Mouse (Mus musculus) neural tube, embryonic 12.5 days (tissue): ENCODE data around the gene Emsy. TPM values are rescaled to one million over a fixed set of nuclear protein-coding genes. Genes with fewer than 3 reads are reported as not detected.

Source experiments
- ATAC-seq: fragments of 200-750 bp; cut with Nextera tagmentation; 2 replicates; pipeline ENCODE4 v1.8.0; 2017; ENCODE audit warnings: low read depth, mild to moderate bottlenecking, moderate TSS enrichment, moderate library complexity; ENCODE audit not compliant: low FRiP score
- H3K27ac ChIP-seq: fragments of 300-500 bp; sonication (generic); 2 replicates; pipeline ENCODE4 v1.5.1; 2016
- H3K27me3 ChIP-seq: fragments of 300-500 bp; sonication (generic); replicated peaks from 2 replicates; pipeline ENCODE4 v1.6.1; 2016; ENCODE audit warnings: mild to moderate bottlenecking
- H3K36me3 ChIP-seq: fragments of 300-500 bp; sonication (generic); 2 replicates; pipeline ENCODE4 v1.6.1; 2016; ENCODE audit warnings: mild to moderate bottlenecking
- H3K4me1 ChIP-seq: fragments of 300-500 bp; sonication (generic); 2 replicates; pipeline ENCODE4 v1.6.1; 2016
- H3K4me2 ChIP-seq: fragments of 300-500 bp; sonication (generic); replicated peaks from 2 replicates; pipeline ENCODE4 v1.6.1; 2016; ENCODE audit warnings: mild to moderate bottlenecking
- H3K4me3 ChIP-seq: fragments of 300-500 bp; sonication (generic); 2 replicates; pipeline ENCODE4 v1.5.1; 2016
- H3K9ac ChIP-seq: fragments of 300-500 bp; sonication (generic); 2 replicates; pipeline ENCODE4 v1.6.1; 2016; ENCODE audit warnings: mild to moderate bottlenecking
- H3K9me3 ChIP-seq: fragments of 300-500 bp; sonication (generic); 2 replicates; pipeline ENCODE4 v1.6.1; 2016; ENCODE audit warnings: mild to moderate bottlenecking
- WGBS: fragments of 180-500 bp; shearing (Covaris S2); methylation state at CpG from one replicate; pipeline ENCODE4 v1.1.7; 2016; 5-methylcytosine and 5-hydroxymethylcytosine counted together
- polyA plus RNA-seq: library from polyadenylated mRNA; unstranded; fragments of >200 nt; fragmentation: Nextera tagmentation; extraction: Ambion mirVana; gene quantifications from 2 replicates; pipeline ENCODE4 v1.2.1, GENCODE M21; 2016

Emsy gene
- polyA plus RNA-seq, 1 experiment from 2014 or later, result 46.0 TPM

DNA sequence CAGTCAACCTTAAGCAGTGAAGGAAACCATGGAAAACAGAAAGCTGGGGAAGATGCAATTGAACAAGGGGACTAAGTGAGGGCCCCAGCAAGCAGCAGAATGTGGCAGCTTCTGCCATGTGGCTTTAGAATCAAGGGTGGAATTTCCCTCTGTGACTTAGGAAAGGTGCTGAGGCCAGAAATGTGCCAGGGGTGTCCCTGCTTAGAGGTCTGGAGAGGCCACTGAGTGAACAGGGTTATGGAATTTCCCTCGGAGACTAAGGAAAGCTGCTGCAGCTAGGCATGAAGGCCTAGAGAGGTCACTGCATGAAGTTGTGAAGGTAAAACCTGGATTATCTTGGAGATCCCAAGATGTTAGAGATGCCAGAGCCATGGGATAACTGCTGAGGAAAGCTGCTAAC is 33.5 kb upstream of the Emsy start:
- H3K9me3 ChIP-seq, result no peaks in the 10 kb centered on the region
- H3K4me3 ChIP-seq, result no peak overlapping the region
- H3K27me3 ChIP-seq, result no peaks in the 10 kb centered on the region
- no peak overlapping the region for H3K27ac ChIP-seq
- ATAC-seq, result no peak
- no peak overlapping the region for H3K4me2 ChIP-seq
- no peak overlapping the region for H3K9ac ChIP-seq
- no peaks in the 10 kb centered on the region for H3K36me3 ChIP-seq
- WGBS, result 85% methylated on average over 1 of the region's 1 CpGs
- peaks cover 3% of the 10 kb centered on the region; the same call in 1 of the 2 replicates for H3K4me1 ChIP-seq

DNA sequence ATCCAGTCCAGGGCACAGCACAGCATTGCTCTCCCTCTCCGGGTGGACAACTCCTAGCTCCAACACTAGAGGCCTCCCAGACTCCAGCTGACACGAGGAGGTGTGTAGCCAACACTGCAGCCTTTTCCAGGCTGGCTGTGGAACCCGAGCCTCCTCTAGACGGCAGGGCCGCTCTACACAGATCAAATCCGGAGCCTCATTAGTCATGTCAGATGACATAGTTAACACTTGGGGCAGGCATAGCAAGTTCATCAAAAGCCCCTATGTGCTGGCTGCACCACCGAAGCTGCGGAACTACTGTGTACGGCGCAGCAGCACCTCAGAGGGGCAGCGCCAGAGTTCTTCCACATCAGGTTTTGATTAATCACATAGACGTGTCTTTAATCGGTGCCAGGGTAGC is 29.3 kb upstream of the Emsy start:
- no peaks in the 10 kb centered on the region for H3K27me3 ChIP-seq
- H3K9me3 ChIP-seq, result no peaks in the 10 kb centered on the region
- H3K4me3 ChIP-seq, result no peak overlapping the region
- H3K9ac ChIP-seq, result no peak overlapping the region
- no peak for ATAC-seq
- H3K4me2 ChIP-seq, result 0 out of 2 replicates have a peak overlapping the region, but pooled peaks have one; percentile 12
- no peak overlapping the region for H3K27ac ChIP-seq
- no peaks in the 10 kb centered on the region for H3K36me3 ChIP-seq
- H3K4me1 ChIP-seq, result no peaks in the 10 kb centered on the region
- 56% methylated on average over 13 of the region's 13 CpGs for WGBS

DNA sequence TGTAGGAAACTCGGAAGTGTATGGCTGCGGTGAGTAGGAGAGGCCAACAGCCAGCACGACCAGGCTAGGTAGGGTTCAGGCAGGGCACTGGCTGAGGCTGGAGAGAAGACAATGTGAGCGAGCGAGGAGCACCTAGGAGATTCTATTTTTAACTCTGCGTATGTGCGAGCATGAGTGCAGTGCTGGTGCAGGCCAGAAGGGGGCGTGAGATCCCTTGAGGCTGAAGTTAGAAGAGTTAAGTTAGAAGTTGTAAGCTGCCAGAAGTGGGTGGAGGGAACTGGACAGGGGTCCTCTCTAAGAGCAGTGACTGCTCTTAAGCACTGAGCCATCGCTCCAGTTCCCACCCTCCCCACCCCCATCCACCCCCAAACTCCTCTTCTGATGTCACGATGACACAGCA is 26.2 kb upstream of the Emsy start:
- Histone ChIP-seq H3K27me3 (no peaks in the 10 kb centered on the region), H3K9me3 (no peaks in the 10 kb centered on the region), H3K9ac (no peak overlapping the region), H3K4me3 (no peak overlapping the region), H3K36me3 (no peaks in the 10 kb centered on the region), H3K4me2 (no peak overlapping the region), H3K4me1 (no peaks in the 10 kb centered on the region), H3K27ac (no peak overlapping the region)
- WGBS, result 91% methylated on average over 10 of the region's 10 CpGs
- no peak for ATAC-seq

DNA sequence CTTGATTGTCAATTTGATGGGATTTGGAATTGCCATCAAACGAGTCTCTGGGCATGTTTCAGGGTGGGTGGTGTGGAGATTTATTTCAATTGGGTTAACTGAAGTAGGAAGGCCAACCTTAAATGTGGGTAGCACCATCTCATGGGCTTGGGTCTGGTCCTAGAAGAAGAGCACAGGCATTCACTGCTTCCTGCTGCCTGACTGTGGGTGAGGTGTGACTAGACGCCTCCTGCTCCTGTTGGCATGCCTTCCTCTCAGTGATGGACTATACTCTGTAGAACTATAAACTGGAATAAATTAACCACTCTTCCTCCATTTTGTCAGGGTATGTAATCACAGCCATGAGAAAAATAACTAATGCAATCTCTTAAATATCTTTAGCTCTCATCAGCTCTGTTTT is 24.1 kb upstream of the Emsy start:
- Histone ChIP-seq H3K4me1 (no peaks in the 10 kb centered on the region), H3K4me3 (no peak overlapping the region), H3K9ac (no peak overlapping the region), H3K9me3 (no peaks in the 10 kb centered on the region), H3K27me3 (no peaks in the 10 kb centered on the region), H3K27ac (no peak overlapping the region), H3K4me2 (no peak overlapping the region), H3K36me3 (no peaks in the 10 kb centered on the region)
- WGBS, result 74% methylated on average over 2 of the region's 2 CpGs
- ATAC-seq, result no peak

DNA sequence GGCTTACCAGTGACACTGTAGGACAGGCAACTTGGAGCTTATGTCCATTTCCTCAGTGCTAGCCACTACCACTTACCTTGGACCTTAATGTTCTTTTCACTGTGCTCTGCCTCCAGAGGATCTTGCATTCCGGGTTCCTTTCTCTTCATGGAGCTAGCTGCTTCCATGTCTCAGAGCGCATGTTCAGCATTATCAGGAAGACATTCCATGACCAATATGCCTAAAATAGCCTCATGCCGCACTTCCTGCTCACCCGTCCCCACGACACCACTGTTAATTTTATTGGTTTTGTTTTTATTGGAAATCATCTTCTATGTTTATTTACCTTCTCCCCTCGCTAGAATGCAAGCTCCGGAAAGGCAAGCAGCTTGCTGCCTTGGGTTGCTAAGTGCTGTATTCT is 21.9 kb upstream of the Emsy start:
- no peak overlapping the region for H3K4me2 ChIP-seq
- ATAC-seq, result no peak
- 75% methylated on average over 7 of the region's 7 CpGs for WGBS

DNA sequence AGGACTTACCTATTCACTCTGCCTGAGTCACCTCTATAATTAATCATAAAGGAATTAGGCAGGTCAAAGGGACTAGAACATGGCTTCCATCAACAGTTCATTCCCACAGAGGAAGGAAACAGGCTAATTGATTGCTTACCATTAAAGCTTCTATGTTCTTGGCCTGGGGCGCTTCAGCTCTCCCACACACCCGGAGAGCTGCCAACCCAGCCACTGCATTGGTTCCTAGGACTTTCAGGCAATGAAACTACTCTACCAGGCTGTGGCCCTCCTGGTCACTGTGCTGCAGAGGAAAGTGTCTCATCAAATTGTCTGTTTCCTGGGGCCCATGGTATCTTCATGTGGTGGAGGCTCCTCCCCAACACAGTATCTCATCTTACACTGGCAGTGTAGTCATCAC is 20.9 kb upstream of the Emsy start:
- no peak for ATAC-seq
- Histone ChIP-seq H3K36me3 (no peaks in the 10 kb centered on the region), H3K27me3 (no peaks in the 10 kb centered on the region), H3K4me3 (no peak overlapping the region), H3K27ac (no peak overlapping the region), H3K4me2 (no peak overlapping the region), H3K9ac (no peak overlapping the region), H3K4me1 (no peaks in the 10 kb centered on the region), H3K9me3 (no peaks in the 10 kb centered on the region)
- WGBS, result 91% methylated on average over 2 of the region's 2 CpGs

More for the DNA sequence above, 21.9 kb upstream of the Emsy start:
- H3K9ac ChIP-seq, result no peak overlapping the region
- no peak overlapping the region for H3K27ac ChIP-seq
- H3K36me3 ChIP-seq, result no peaks in the 10 kb centered on the region
- H3K9me3 ChIP-seq, result no peaks in the 10 kb centered on the region
- no peaks in the 10 kb centered on the region for H3K4me1 ChIP-seq
- no peak overlapping the region for H3K4me3 ChIP-seq
- H3K27me3 ChIP-seq, result no peaks in the 10 kb centered on the region

DNA sequence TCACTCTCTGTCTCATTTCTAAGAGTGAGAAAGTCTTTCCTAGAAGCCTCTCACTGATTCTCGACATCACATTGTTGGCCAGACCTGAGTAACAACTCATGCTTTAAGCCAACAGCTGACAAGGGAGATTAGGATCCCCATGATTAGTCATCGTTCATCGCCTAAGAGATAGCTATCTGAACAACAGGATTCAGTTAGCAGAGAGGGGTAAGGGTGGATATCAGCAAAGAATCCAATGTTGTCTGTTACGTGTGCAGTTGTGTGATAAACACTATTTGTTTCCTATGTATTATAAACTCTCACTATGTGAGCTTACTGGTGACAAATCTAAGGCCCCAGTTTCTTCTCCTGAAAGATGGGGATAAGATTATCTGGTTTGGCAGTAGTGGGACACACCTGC is 17.8 kb upstream of the Emsy start:
- Histone ChIP-seq H3K9ac (no peak overlapping the region), H3K36me3 (no peaks in the 10 kb centered on the region), H3K27me3 (no peaks in the 10 kb centered on the region), H3K4me1 (no peaks in the 10 kb centered on the region), H3K27ac (no peak overlapping the region), H3K9me3 (no peaks in the 10 kb centered on the region), H3K4me2 (no peak overlapping the region), H3K4me3 (no peak overlapping the region)
- WGBS, result 86% methylated on average over 4 of the region's 4 CpGs
- ATAC-seq, result no peak

DNA sequence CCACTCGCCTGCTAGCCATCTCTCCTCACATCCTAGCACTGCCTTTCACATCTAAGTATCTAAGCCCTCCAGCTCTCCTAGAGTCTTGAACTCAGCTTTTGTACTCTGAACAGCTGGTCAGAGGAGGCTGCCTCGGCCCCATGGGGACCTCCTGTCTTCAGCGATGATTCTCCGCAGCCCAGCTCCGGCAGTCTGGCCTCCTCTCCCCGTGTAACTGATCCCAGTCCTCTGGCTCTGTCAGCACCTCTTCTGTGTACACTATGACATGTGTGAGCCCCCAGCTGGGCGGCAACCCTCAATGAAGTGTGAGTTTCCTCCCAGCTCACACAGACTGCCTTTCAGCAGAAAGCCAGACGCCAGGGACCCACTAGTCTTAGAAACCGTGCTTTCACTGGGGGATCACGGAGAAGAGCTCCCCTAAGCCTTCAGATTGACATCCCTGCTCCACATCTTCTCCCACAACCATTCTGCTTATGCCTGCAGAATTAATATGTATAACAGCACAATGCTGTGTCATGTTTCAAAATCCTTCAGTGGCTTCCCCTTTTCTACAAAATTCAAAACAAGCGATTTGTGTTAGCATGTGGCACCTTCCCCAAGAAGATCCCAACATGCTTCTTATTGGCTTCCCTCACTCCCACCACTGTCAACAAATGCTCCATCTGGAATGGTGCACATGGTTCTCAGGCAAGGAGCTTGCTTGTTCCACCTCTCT is 15.8 kb upstream of the Emsy start:
- Histone ChIP-seq H3K4me3 (no peak overlapping the region), H3K4me2 (no peak overlapping the region), H3K9me3 (no peaks in the 10 kb centered on the region), H3K36me3 (no peaks in the 10 kb centered on the region), H3K27ac (no peak overlapping the region), H3K4me1 (no peaks in the 10 kb centered on the region), H3K27me3 (no peaks in the 10 kb centered on the region), H3K9ac (no peak overlapping the region)
- WGBS, result 61% methylated on average over 11 of the region's 11 CpGs
- ATAC-seq, result no peak

DNA sequence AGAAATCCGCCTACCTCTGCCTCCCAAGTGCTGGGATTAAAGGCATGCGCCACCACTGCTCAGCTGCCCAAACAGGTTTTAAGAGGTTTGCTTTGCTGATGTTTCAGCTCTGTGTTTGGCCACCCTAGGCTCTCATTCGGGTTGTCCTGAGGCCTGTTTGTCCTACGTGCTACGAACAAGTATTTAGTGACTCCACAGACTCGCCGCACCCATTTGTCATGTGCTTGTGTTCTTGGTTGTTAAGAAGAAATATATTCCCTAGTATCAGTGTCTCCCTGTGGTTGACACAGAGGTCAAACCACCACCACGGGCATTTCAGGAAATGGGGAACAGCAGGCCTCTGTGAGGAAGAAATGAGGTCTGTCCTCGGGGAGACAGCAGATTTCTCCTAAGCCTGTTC is 14.8 kb upstream of the Emsy start:
- 64% methylated on average over 9 of the region's 9 CpGs for WGBS
- Histone ChIP-seq H3K9ac (no peak overlapping the region), H3K4me1 (no peaks in the 10 kb centered on the region), H3K4me3 (no peak overlapping the region), H3K27me3 (no peaks in the 10 kb centered on the region), H3K27ac (no peak overlapping the region), H3K36me3 (no peaks in the 10 kb centered on the region), H3K4me2 (no peak overlapping the region), H3K9me3 (no peaks in the 10 kb centered on the region)
- no peak for ATAC-seq

DNA sequence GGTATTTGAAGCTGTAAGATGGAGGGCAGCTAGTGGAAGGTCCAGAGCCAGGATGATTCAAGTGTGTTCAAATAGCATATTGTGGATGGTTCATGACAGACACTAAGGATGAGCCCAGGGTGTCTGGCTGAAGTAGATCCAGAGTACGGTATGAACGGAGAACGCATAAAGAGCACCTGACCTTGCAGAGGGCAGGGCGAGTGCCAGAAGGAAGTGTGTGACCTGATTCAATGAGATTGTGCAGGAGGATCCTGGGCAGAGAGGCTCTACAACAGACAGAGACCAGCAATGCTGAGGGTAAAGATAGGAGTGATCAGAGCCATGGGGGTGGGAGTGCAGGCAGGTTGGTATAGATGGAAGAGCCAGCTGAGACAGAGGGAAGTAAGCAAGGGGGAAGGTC is 14.2 kb upstream of the Emsy start:
- H3K9ac ChIP-seq, result no peak overlapping the region
- ATAC-seq, result no peak
- no peak overlapping the region for H3K4me3 ChIP-seq
- H3K4me1 ChIP-seq, result no peaks in the 10 kb centered on the region
- WGBS, result 93% methylated on average over 4 of the region's 4 CpGs
- H3K9me3 ChIP-seq, result no peaks in the 10 kb centered on the region
- H3K4me2 ChIP-seq, result no peak overlapping the region
- no peaks in the 10 kb centered on the region for H3K36me3 ChIP-seq
- no peak overlapping the region for H3K27ac ChIP-seq
- no peaks in the 10 kb centered on the region for H3K27me3 ChIP-seq

DNA sequence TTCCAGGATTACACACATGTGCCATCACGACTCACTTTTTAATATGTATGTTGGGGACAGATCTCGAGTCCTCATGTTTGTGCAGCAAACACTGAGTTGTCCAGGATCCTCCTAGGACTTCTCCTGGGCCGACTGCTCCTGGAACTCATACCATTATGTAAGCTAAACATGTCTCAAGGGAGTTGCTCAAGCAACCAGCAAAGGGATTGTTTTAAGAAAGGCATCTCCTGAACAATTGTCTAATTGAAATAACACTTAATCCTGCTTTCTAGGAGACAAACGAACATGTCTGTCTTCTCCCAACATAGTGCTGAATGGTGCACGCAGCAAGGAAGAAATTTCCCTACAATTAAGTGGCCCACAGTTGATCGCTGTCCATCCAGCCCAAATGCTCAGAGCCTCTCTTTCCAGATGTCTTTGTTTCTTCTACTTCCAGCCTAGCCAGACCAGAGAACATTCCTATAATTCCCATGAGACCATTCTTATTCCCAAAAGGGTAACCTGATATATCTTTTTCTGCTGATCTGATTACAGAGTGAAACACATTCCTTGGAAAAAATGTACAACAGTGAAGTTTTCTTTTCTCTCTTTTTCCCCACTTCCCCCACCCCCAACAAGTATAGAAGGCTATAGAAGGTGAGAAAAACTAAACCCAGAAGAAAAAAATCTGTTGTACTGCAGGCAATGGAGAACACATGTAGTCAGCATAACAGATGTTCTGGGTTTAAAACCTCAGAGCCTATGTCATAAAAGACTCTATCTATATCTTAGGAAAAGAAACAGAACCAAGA is 11.6 kb upstream of the Emsy start:
- H3K9ac ChIP-seq, result no peak overlapping the region
- H3K27me3 ChIP-seq, result no peaks in the 10 kb centered on the region
- WGBS, result 79% methylated on average over 6 of the region's 6 CpGs
- H3K4me3 ChIP-seq, result no peak overlapping the region
- no peak for ATAC-seq
- H3K4me1 ChIP-seq, result no peaks in the 10 kb centered on the region
- no peaks in the 10 kb centered on the region for H3K36me3 ChIP-seq
- H3K4me2 ChIP-seq, result no peak overlapping the region
- no peak overlapping the region for H3K27ac ChIP-seq
- H3K9me3 ChIP-seq, result no peaks in the 10 kb centered on the region

DNA sequence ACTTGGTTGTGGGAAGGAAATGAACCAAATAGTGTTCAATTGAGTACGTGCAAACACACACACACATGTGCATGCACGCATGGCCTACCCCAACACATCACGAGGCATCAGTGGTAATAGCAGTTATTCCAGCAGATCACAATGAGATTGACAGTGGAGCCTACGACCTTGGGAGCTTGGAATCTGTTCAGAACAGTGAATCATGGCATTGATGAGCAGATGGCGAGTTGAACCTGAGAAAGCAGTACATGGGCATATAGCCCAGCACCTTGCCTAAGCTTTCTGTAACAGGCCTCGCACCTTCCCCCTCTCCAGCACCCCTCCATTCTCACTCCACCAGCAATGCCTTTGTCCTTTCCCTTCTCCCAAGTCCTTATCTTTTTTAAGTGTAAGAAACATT is 9.1 kb upstream of the Emsy start:
- Histone ChIP-seq H3K27me3 (no peaks in the 10 kb centered on the region), H3K27ac (no peak overlapping the region), H3K9me3 (no peaks in the 10 kb centered on the region), H3K36me3 (no peaks in the 10 kb centered on the region), H3K4me3 (no peak overlapping the region), H3K9ac (no peak overlapping the region), H3K4me1 (no peaks in the 10 kb centered on the region), H3K4me2 (no peak overlapping the region)
- no peak for ATAC-seq
- WGBS, result 86% methylated on average over 6 of the region's 6 CpGs

DNA sequence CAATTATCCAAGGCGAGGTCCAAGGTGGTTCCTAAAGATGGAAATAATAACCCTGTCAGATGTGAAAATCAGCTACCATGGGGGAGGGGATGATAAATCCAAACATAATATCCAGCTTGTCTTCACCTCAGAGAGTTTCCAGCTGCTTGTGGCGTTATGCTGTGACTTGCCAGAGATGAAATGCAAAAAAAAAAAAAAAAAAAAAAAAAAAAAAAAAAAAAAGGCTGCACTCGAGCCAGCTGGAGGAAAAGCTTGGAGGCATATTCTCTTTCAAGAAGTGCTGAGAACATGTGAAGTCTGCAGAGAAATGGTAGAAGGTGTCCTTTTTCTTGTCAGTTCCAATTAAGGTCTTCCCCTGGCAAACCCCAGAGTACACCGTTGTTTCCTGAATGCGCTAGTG is 8.6 kb upstream of the Emsy start:
- H3K9me3 ChIP-seq, result no peaks in the 10 kb centered on the region
- no peak for ATAC-seq
- no peaks in the 10 kb centered on the region for H3K4me1 ChIP-seq
- H3K4me3 ChIP-seq, result no peak overlapping the region
- 76% methylated on average over 5 of the region's 5 CpGs for WGBS
- H3K9ac ChIP-seq, result no peak overlapping the region
- no peaks in the 10 kb centered on the region for H3K36me3 ChIP-seq
- no peaks in the 10 kb centered on the region for H3K27me3 ChIP-seq
- no peak overlapping the region for H3K27ac ChIP-seq
- H3K4me2 ChIP-seq, result no peak overlapping the region
